Mouse (Mus musculus) MEL (cell line): ENCODE results near the gene Mrpl40. TPM values are rescaled to one million over a fixed set of nuclear protein-coding genes. Genes with fewer than 3 reads are reported as not detected.

Experiments used
- DNase-seq: peaks from one replicate; pipeline ENCODE4 v3.0.0; 2011; ENCODE audit warnings: low read depth, low spot score
- H3K27ac ChIP-seq: 2 replicates; pipeline ENCODE4 v1.5.1; 2012; ENCODE audit warnings: low read depth, mild to moderate bottlenecking, control low read depth, low read length, moderate library complexity; ENCODE audit not compliant: control insufficient read depth
- H3K27me3 ChIP-seq, 2 experiments: fragments of 150-350 bp in 1 of 2; sonication (generic) in 1 of 2; 2 replicates each; pipeline ENCODE4 v1.6.1; 2012; ENCODE audit warnings: low read length in 2 of 2, mild to moderate bottlenecking in 2 of 2, improper control_type of control experiment in 1 of 2, moderate library complexity in 1 of 2; ENCODE audit not compliant: insufficient read depth in 2 of 2, control insufficient read depth in 1 of 2
- H3K36me3 ChIP-seq, 2 experiments: 2 replicates each; pipeline ENCODE4 v1.6.1; 2012 to 2014; ENCODE audit warnings: low read length in 2 of 2, improper control_type of control experiment in 1 of 2, inconsistent platforms in 1 of 2, mild to moderate bottlenecking in 1 of 2; ENCODE audit not compliant: insufficient read depth in 2 of 2, control insufficient read depth in 1 of 2
- H3K4me1 ChIP-seq, 2 experiments: fragments of 150-350 bp in 1 of 2; sonication (generic) in 1 of 2; 2 replicates each; pipeline ENCODE4 v1.6.1; 2012; ENCODE audit warnings: low read length in 2 of 2, improper control_type of control experiment in 1 of 2, mild to moderate bottlenecking in 1 of 2; ENCODE audit not compliant: insufficient read depth in 2 of 2, control insufficient read depth in 1 of 2
- H3K4me3 ChIP-seq, 2 experiments: fragments of 150-350 bp in 1 of 2; sonication (generic) in 1 of 2; 2 replicates each; pipeline ENCODE4 v1.5.1; 2012; ENCODE audit warnings: low read depth in 2 of 2, low read length in 2 of 2, mild to moderate bottlenecking in 2 of 2, moderate library complexity in 2 of 2, control low read depth in 1 of 2, improper control_type of control experiment in 1 of 2; ENCODE audit not compliant: control insufficient read depth in 1 of 2, insufficient read depth in 1 of 2
- H3K79me2 ChIP-seq: 2 replicates; pipeline ENCODE4 v1.6.1; 2012; ENCODE audit warnings: mild to moderate bottlenecking, low read length, moderate library complexity; ENCODE audit not compliant: control insufficient read depth, poor library complexity, insufficient read depth
- H3K9ac ChIP-seq: 2 replicates; pipeline ENCODE4 v1.6.1; 2012; ENCODE audit warnings: low read depth, mild to moderate bottlenecking, control low read depth, low read length, moderate library complexity; ENCODE audit not compliant: control insufficient read depth, poor library complexity, severe bottlenecking
- H3K9me3 ChIP-seq: fragments of 150-350 bp; sonication (generic); replicated peaks from 2 replicates; pipeline ENCODE4 v1.6.1; 2012; ENCODE audit warnings: mild to moderate bottlenecking, low read length, improper control_type of control experiment, moderate library complexity; ENCODE audit not compliant: insufficient read depth
- BHLHE40 ChIP-seq: IDR thresholded peaks from 2 replicates; pipeline ENCODE4 v1.6.1; 2012; ENCODE audit warnings: low read depth, mild to moderate bottlenecking, inconsistent platforms, low read length, improper control_type of control experiment, borderline replicate concordance
- CHD1 ChIP-seq: IDR thresholded peaks from 2 replicates; pipeline ENCODE4 v1.6.1; 2012; ENCODE audit warnings: low read depth, mild to moderate bottlenecking, inconsistent platforms, low read length, improper control_type of control experiment
- CHD2 ChIP-seq: IDR thresholded peaks from 2 replicates; pipeline ENCODE4 v1.6.1; 2011; ENCODE audit warnings: low read length, improper control_type of control experiment
- CTCF ChIP-seq, 3 experiments: IDR thresholded peaks in 2 of 3; conservative IDR thresholded peaks in 1 of 3; 2 replicates each; pipeline ENCODE4 v1.5.1; 2011 to 2012; ENCODE audit warnings: low read length in 3 of 3, low read depth in 2 of 3, mild to moderate bottlenecking in 2 of 3, improper control_type of control experiment in 1 of 3, inconsistent platforms in 1 of 3, mixed read lengths in 1 of 3, moderate library complexity in 1 of 3; ENCODE audit not compliant: control insufficient read depth in 1 of 3, insufficient read depth in 1 of 3, poor library complexity in 1 of 3, severe bottlenecking in 1 of 3
- E2F4 ChIP-seq: IDR thresholded peaks from 2 replicates; pipeline ENCODE4 v1.6.1; 2011; ENCODE audit warnings: low read depth, low read length, improper control_type of control experiment, borderline replicate concordance
- ETS1 ChIP-seq: IDR thresholded peaks from 2 replicates; pipeline ENCODE4 v1.6.1; 2012; ENCODE audit warnings: low read depth, mild to moderate bottlenecking, inconsistent platforms, low read length, improper control_type of control experiment, moderate library complexity
- HCFC1 ChIP-seq: IDR thresholded peaks from 2 replicates; pipeline ENCODE4 v1.6.1; 2012; ENCODE audit warnings: low read depth, mild to moderate bottlenecking, inconsistent platforms, low read length, improper control_type of control experiment, moderate library complexity
- JUND ChIP-seq: IDR thresholded peaks from 2 replicates; pipeline ENCODE4 v1.6.1; 2011; ENCODE audit warnings: low read depth, mild to moderate bottlenecking, improper control_type of control experiment, low read length
- KAT2A ChIP-seq: conservative IDR thresholded peaks from 2 replicates; pipeline ENCODE4 v1.6.1; 2012; ENCODE audit warnings: low read depth, low read length, improper control_type of control experiment, inconsistent platforms
- MAX ChIP-seq: IDR thresholded peaks from 2 replicates; pipeline ENCODE4 v1.6.1; 2011; ENCODE audit warnings: low read length, improper control_type of control experiment
- MAZ ChIP-seq: IDR thresholded peaks from 2 replicates; pipeline ENCODE4 v1.6.1; 2012; ENCODE audit warnings: low read depth, mild to moderate bottlenecking, inconsistent platforms, low read length, improper control_type of control experiment
- MEF2A ChIP-seq: IDR thresholded peaks from 2 replicates; pipeline ENCODE4 v1.6.1; 2014; ENCODE audit warnings: low read depth, mild to moderate bottlenecking, inconsistent platforms, low read length, improper control_type of control experiment; ENCODE audit not compliant: poor library complexity, insufficient replicate concordance, severe bottlenecking; ENCODE audit errors: extremely low read depth
- MXI1 ChIP-seq: IDR thresholded peaks from 2 replicates; pipeline ENCODE4 v1.6.1; 2011; ENCODE audit warnings: mild to moderate bottlenecking, low read depth, low read length, improper control_type of control experiment
- MYB ChIP-seq: IDR thresholded peaks from 2 replicates; pipeline ENCODE4 v1.6.1; 2011; ENCODE audit warnings: mild to moderate bottlenecking, low read depth, low read length, improper control_type of control experiment
- MYC ChIP-seq: IDR thresholded peaks from 2 replicates; pipeline ENCODE4 v1.6.1; 2011; ENCODE audit warnings: low read depth, mild to moderate bottlenecking, low read length, improper control_type of control experiment, moderate library complexity
- NELFE ChIP-seq: IDR thresholded peaks from 2 replicates; pipeline ENCODE4 v1.6.1; 2011; ENCODE audit warnings: low read depth, low read length, improper control_type of control experiment
- NRF1 ChIP-seq: IDR thresholded peaks from 2 replicates; pipeline ENCODE4 v1.6.1; 2014; ENCODE audit warnings: low read depth, mild to moderate bottlenecking, inconsistent platforms, low read length, improper control_type of control experiment, moderate library complexity; ENCODE audit not compliant: poor library complexity, insufficient read depth, severe bottlenecking
- RAD21 ChIP-seq: IDR thresholded peaks from 2 replicates; pipeline ENCODE4 v1.6.1; 2011; ENCODE audit warnings: mild to moderate bottlenecking, low read depth, low read length, improper control_type of control experiment
- SIN3A ChIP-seq: IDR thresholded peaks from 2 replicates; pipeline ENCODE4 v1.6.1; 2012; ENCODE audit warnings: low read length, improper control_type of control experiment, inconsistent platforms
- SMC3 ChIP-seq: IDR thresholded peaks from 2 replicates; pipeline ENCODE4 v1.6.1; 2011; ENCODE audit warnings: low read depth, low read length, improper control_type of control experiment
- TBP ChIP-seq: IDR thresholded peaks from 2 replicates; pipeline ENCODE4 v1.8.0; 2011; ENCODE audit warnings: low read depth, low read length, improper control_type of control experiment
- TCF12 ChIP-seq: IDR thresholded peaks from 2 replicates; pipeline ENCODE4 v1.6.1; 2014; ENCODE audit warnings: low read depth, mild to moderate bottlenecking, inconsistent platforms, low read length, improper control_type of control experiment, moderate library complexity
- USF1 ChIP-seq: IDR thresholded peaks from 2 replicates; pipeline ENCODE4 v1.6.1; 2014; ENCODE audit warnings: low read depth, mild to moderate bottlenecking, inconsistent platforms, low read length, improper control_type of control experiment, moderate library complexity
- ZKSCAN1 ChIP-seq: IDR thresholded peaks from 2 replicates; pipeline ENCODE4 v1.6.1; 2012; ENCODE audit warnings: low read depth, mild to moderate bottlenecking, inconsistent platforms, low read length, improper control_type of control experiment, moderate library complexity
- ZNF384 ChIP-seq: IDR thresholded peaks from 2 replicates; pipeline ENCODE4 v1.6.1; 2012; ENCODE audit warnings: low read depth, mild to moderate bottlenecking, inconsistent platforms, low read length, improper control_type of control experiment
- polyA plus RNA-seq, 2 experiments: library from polyadenylated mRNA; stranded (reverse) in 1 of 2; unstranded in 1 of 2; fragments of >175 nt in 1 of 2; fragments of >200 nt in 1 of 2; gene quantifications; 2 replicates each; pipeline versions ENCODE4 v1.2.1 to v1.2.4; 2012; ENCODE audit warnings: low replicate concordance in 2 of 2, low read depth in 1 of 2; ENCODE audit not compliant: insufficient read length in 2 of 2, insufficient read depth in 1 of 2, missing spikeins in 1 of 2
- total RNA-seq: library from RNA; depleted of rRNA; stranded (reverse); fragments of 300-350 nt; gene quantifications from 2 replicates; pipeline ENCODE4 v1.2.3, GENCODE M21; 2012

The Mrpl40 gene
- total and polyA plus RNA-seq, 3 experiments: 78.7 to 84.6 TPM; not detected in 1

DNA sequence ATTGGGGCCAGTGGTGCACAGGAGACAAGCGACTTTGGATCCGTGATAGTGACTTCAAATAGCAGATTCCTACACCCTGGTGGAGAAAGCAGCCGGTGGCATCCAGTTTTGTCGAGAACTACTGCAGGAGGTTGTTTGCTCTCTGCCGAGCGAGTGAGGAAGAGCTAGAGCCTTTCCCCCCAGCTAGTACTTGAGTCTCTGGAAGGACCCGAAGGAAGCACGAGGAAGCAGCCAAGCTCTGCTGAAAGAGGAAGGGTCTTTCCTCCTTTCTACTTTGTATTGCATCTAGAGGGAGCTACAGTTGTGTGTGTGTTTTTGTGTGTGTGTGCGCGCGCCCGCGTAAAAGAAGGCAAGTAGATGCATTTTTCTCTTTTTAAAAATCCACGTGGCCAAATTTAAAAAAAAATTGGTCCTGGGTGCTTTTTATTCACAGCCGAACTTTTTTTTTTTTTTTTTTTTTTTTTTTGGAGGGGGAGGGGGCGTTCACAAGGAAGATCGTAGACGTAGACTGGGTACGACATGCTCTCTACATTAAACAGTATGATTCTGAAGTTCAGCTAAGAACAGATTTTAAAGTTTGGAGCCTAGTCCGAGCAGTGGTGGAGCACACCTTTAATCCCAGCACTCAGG lies 1.5 kb upstream of the Mrpl40 start:
- no peaks in the 10 kb centered on the region for H3K27me3 ChIP-seq
- peak overlapping the region; percentile 76 to 92 for H3K4me3 ChIP-seq
- no peak for TF ChIP-seq CHD2
- peak; percentile 72 for TF ChIP-seq TBP
- TF ChIP-seq MYB: no peak
- TF ChIP-seq ZNF384: peak; percentile 85
- TF ChIP-seq, all 39 proteins: peak for 2
- Histone ChIP-seq H3K4me1 (peaks cover 15 to 28% of the 10 kb centered on the region in 2 experiments), H3K9me3 (no peaks in the 10 kb centered on the region), H3K79me2 (peaks cover 77% of the 10 kb centered on the region), H3K9ac (peak overlapping the region; percentile 97), H3K36me3 (peaks cover 22 to 45% of the 10 kb centered on the region in 2 experiments), H3K27ac (peak overlapping the region; percentile 54)
- no peak for DNase-seq

DNA sequence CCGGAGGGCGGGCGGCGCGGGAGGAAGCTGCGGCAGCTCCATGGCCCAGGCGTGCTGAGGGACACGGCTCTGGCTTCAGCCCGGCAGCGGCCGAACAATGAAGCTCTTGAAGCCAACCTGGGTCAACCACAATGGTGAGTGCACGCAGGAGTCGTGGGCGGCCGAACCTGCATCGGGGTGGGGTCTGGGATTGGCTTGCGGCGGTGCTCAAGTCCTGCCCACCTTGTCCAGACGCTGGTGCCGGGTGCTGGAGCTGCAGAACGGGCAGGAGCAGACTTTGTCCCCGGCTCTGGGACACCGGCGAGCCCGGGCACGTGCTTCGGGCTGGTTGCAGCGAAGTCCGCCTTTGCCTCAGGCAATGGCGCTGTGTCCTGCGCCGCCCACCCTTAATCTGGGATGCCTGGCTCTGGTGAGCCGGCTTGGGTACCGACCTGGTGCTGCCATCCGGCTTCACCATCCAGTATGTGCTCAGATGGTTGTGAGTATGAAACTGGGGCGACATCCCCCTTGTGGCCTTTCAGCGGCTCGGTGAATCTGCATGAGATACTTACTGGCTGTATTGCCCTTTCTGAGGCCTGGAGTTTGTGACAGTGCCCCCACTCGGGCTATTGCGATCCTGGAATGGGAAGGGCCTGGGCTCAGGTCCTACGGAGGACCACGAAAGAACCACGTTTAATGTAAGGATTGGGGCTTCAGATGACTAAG lies 876 bp upstream of the Mrpl40 start:
- H3K36me3 ChIP-seq: peaks cover 22 to 40% of the 10 kb centered on the region in 2 experiments

More for the DNA sequence above, 876 bp upstream of the Mrpl40 start:
- H3K4me1 ChIP-seq: peaks cover 15 to 28% of the 10 kb centered on the region in 2 experiments
- H3K9ac ChIP-seq: peak overlapping the region; percentile 97
- no peaks in the 10 kb centered on the region for H3K9me3 ChIP-seq
- peak; percentile 88 for DNase-seq
- peak overlapping the region; percentile 76 to 92 for H3K4me3 ChIP-seq
- H3K27ac ChIP-seq: peak overlapping the region; percentile 54
- peaks cover 70% of the 10 kb centered on the region for H3K79me2 ChIP-seq
- no peaks in the 10 kb centered on the region for H3K27me3 ChIP-seq
- TF ChIP-seq RAD21: no peak; the same call in none of the 2 replicates
- no peak for TF ChIP-seq JUND
- TF ChIP-seq USF1: peak; percentile 52; the same call in 1 of the 2 replicates
- TF ChIP-seq NRF1: peak; percentile 21; the same call in 1 of the 2 replicates
- peak; percentile 9; the same call in 1 of the 2 replicates for TF ChIP-seq BHLHE40
- TF ChIP-seq CTCF (IDR thresholded peaks at IDR 0.05 in 2 of 3, conservative IDR thresholded peaks at IDR 0.05 in 1 of 3; ENCODE audit: control insufficient read depth in 1 of 3, insufficient read depth in 1 of 3, low read depth in 2 of 3, low read length in 3 of 3, poor library complexity in 1 of 3, severe bottlenecking in 1 of 3): peak; percentile 16 to 59 (median 59); a peak in 5 of 6 replicates
- TF ChIP-seq CHD2: no peak
- peak; percentile 31; the same call in 1 of the 2 replicates for TF ChIP-seq MEF2A
- TF ChIP-seq E2F4: no peak
- 0 out of 2 replicates have a peak, but pooled peaks have one; percentile 27 for TF ChIP-seq KAT2A
- TF ChIP-seq MAX: peak; percentile 89
- peak; percentile 28; the same call in 1 of the 2 replicates for TF ChIP-seq MAZ
- TF ChIP-seq SIN3A: peak; percentile 80
- TF ChIP-seq ZKSCAN1: 0 out of 2 replicates have a peak, but pooled peaks have one; percentile 5
- peak; percentile 33; the same call in 1 of the 2 replicates for TF ChIP-seq SMC3
- TF ChIP-seq TCF12: peak; percentile 43; the same call in 1 of the 2 replicates
- TF ChIP-seq NELFE: no peak; the same call in 1 of the 2 replicates
- peak; percentile 93 for TF ChIP-seq CHD1
- peak; percentile 80 for TF ChIP-seq MYC
- no peak; the same call in 1 of the 2 replicates for TF ChIP-seq TBP
- peak; percentile 55 for TF ChIP-seq HCFC1
- TF ChIP-seq MXI1: peak; percentile 90
- 0 out of 2 replicates have a peak, but pooled peaks have one; percentile 24 for TF ChIP-seq ETS1
